Mouse (Mus musculus) midbrain, postnatal 0 days (tissue): ENCODE results near the gene Oscp1. TPM values are rescaled to one million over a fixed set of nuclear protein-coding genes. Genes with fewer than 3 reads are reported as not detected.

Source experiments
- ATAC-seq: fragments of 200-750 bp; cut with Nextera tagmentation; 2 replicates; pipeline ENCODE4 v1.8.0; 2017; ENCODE audit warnings: moderate number of reproducible peaks, mild to moderate bottlenecking, moderate TSS enrichment, moderate library complexity; ENCODE audit not compliant: low FRiP score
- DNase-seq: peaks from one replicate; pipeline ENCODE4 v3.0.0-alpha.2; 2015; ENCODE audit warnings: low spot score
- H3K27ac ChIP-seq: fragments of 300-500 bp; sonication (generic); 2 replicates; pipeline ENCODE4 v1.5.1; 2014; ENCODE audit warnings: low read depth, mild to moderate bottlenecking, low read length, mixed read lengths
- H3K27me3 ChIP-seq: fragments of 300-500 bp; sonication (generic); 2 replicates; pipeline ENCODE4 v1.6.1; 2014; ENCODE audit warnings: low read length, control low read depth, mixed read lengths; ENCODE audit not compliant: insufficient read depth
- H3K36me3 ChIP-seq: fragments of 300-500 bp; sonication (generic); 2 replicates; pipeline ENCODE4 v1.6.1; 2014; ENCODE audit warnings: low read length, control low read depth, mixed read lengths; ENCODE audit not compliant: insufficient read depth
- H3K4me1 ChIP-seq: fragments of 300-500 bp; sonication (generic); 2 replicates; pipeline ENCODE4 v1.6.1; 2014; ENCODE audit warnings: mild to moderate bottlenecking, control low read depth, antibody characterized with exemption, low read length, mixed read lengths; ENCODE audit not compliant: insufficient read depth
- H3K4me2 ChIP-seq: fragments of 300-500 bp; sonication (generic); 2 replicates; pipeline ENCODE4 v1.6.1; 2014; ENCODE audit warnings: low read depth, mild to moderate bottlenecking, low read length, mixed read lengths; ENCODE audit not compliant: poor library complexity, severe bottlenecking
- H3K4me3 ChIP-seq: fragments of 300-500 bp; sonication (generic); 2 replicates; pipeline ENCODE4 v1.5.1; 2014; ENCODE audit warnings: low read depth, mild to moderate bottlenecking, low read length, moderate library complexity
- H3K9ac ChIP-seq: fragments of 300-500 bp; sonication (generic); replicated peaks from 2 replicates; pipeline ENCODE4 v1.6.1; 2014; ENCODE audit warnings: mild to moderate bottlenecking, low read length, moderate library complexity, mixed read lengths; ENCODE audit not compliant: poor library complexity, severe bottlenecking
- H3K9me3 ChIP-seq: fragments of 300-500 bp; sonication (generic); 2 replicates; pipeline ENCODE4 v1.6.1; 2016; ENCODE audit warnings: low read length, control low read depth
- CTCF ChIP-seq: IDR thresholded peaks from 2 replicates; pipeline ENCODE4 v1.5.1; 2016; ENCODE audit warnings: antibody characterized with exemption, mild to moderate bottlenecking
- WGBS: fragments of 180-500 bp; shearing (Covaris S2); extraction: QIAGEN DNeasy Blood & Tissue Kit; methylation state at CpG from one replicate; pipeline ENCODE4 v1.1.7; 2014; 5-methylcytosine and 5-hydroxymethylcytosine counted together
- polyA plus RNA-seq: library from polyadenylated mRNA; unstranded; fragments of >200 nt; fragmentation: Nextera tagmentation; extraction: Ambion mirVana; gene quantifications from 2 replicates; pipeline ENCODE4 v1.2.1, GENCODE M21; 2015
- total RNA-seq: library from RNA; depleted of rRNA; stranded (reverse); fragments of >200 nt; gene quantifications from 2 replicates; pipeline ENCODE4 v1.2.3, GENCODE M21; 2014

Oscp1 gene
- total and polyA plus RNA-seq, 2 experiments from 2014 or later: 34.3 to 47.7 TPM

GRCm38 (mm10) chr4:126104261-126105075 lies 46.1 kb downstream of the Oscp1 start:
- ATAC-seq: peak; percentile 45
- DNase-seq: peak; percentile 38

GRCm38 (mm10) chr4:126105131-126105783 lies 46.9 kb downstream of the Oscp1 start:
- H3K9ac ChIP-seq: peak overlapping the region; percentile 87; the same call in 1 of the 2 replicates
- no peak overlapping the region for H3K27ac ChIP-seq
- no peaks in the 10 kb centered on the region for H3K9me3 ChIP-seq
- H3K4me2 ChIP-seq: peak overlapping the region; percentile 92
- H3K36me3 ChIP-seq: no peaks in the 10 kb centered on the region
- H3K4me1 ChIP-seq: peaks cover 19% of the 10 kb centered on the region; the same call in 1 of the 2 replicates
- no peak for TF ChIP-seq CTCF
- H3K4me3 ChIP-seq: peak overlapping the region; percentile 93
- ATAC-seq (no peak), DNase-seq (no peak)
- H3K27me3 ChIP-seq: no peaks in the 10 kb centered on the region
- WGBS: 50% methylated on average over 7 of the region's 7 CpGs

More at GRCm38 (mm10) chr4:126104261-126105075, 46.1 kb downstream of the Oscp1 start:
- Histone ChIP-seq H3K27me3 (no peaks in the 10 kb centered on the region), H3K9me3 (no peaks in the 10 kb centered on the region), H3K36me3 (no peaks in the 10 kb centered on the region), H3K4me3 (peak overlapping the region; percentile 93), H3K27ac (peak overlapping the region; percentile 64), H3K9ac (peak overlapping the region; percentile 87), H3K4me2 (peak overlapping the region; percentile 92), H3K4me1 (peaks cover 12% of the 10 kb centered on the region; the same call in 1 of the 2 replicates)
- TF ChIP-seq CTCF: no peak
- 2% methylated on average over 33 of the region's 34 CpGs for WGBS

- H3K9me3 ChIP-seq: no peaks in the 10 kb centered on the region
- no peak for TF ChIP-seq CTCF
- no peaks in the 10 kb centered on the region for H3K36me3 ChIP-seq
- ATAC-seq (no peak), DNase-seq (peak; percentile 33)
- 0 out of 2 replicates have a peak overlapping the region, but pooled peaks have one; percentile 42 for H3K9ac ChIP-seq
- H3K4me2 ChIP-seq: no peak overlapping the region
- H3K4me1 ChIP-seq: peaks cover 27% of the 10 kb centered on the region
- H3K27me3 ChIP-seq: no peaks in the 10 kb centered on the region
- no peak overlapping the region; the same call in 1 of the 2 replicates for H3K27ac ChIP-seq
- WGBS: 19% methylated on average over 8 of the region's 8 CpGs
- no peak overlapping the region for H3K4me3 ChIP-seq
These were observed 49.8 kb downstream of the Oscp1 start for GRCm38 (mm10) chr4:126108061-126108740.

GRCm38 (mm10) chr4:126109613-126110373 lies 51.4 kb downstream of the Oscp1 start:
- Histone ChIP-seq H3K4me2 (no peak overlapping the region), H3K36me3 (no peaks in the 10 kb centered on the region; the same call in 1 of the 2 replicates), H3K4me3 (no peak overlapping the region), H3K9ac (no peak overlapping the region), H3K4me1 (peaks cover 23% of the 10 kb centered on the region), H3K27ac (peak overlapping the region; percentile 71; the same call in 1 of the 2 replicates), H3K27me3 (no peaks in the 10 kb centered on the region), H3K9me3 (no peaks in the 10 kb centered on the region)
- DNase-seq: no peak
- TF ChIP-seq CTCF: no peak
- WGBS: 75% methylated on average over 10 of the region's 10 CpGs
- 0 out of 2 replicates have a peak, but pooled peaks have one; percentile 2 for ATAC-seq
